Mouse (Mus musculus): ENCODE results near the gene Rhbdd3. TPM values are rescaled to one million over a fixed set of nuclear protein-coding genes. Genes with fewer than 3 reads are reported as not detected.
A peak's percentile ranks its signal among the peaks of the same experiment; 100 is the strongest.

Gene Rhbdd3
- total and polyA plus RNA-seq, 3 experiments: 21.2 to 34.4 (median 23.3) TPM

- Histone ChIP-seq H3K9ac (ENCODE audit: low read depth, low read length) (no peak overlapping the region), H3K27me3 (ENCODE audit: control insufficient read depth, insufficient read depth, low read length) (no peaks in the 10 kb centered on the region), H3K27ac (no peak overlapping the region), H3K79me2 (replicated peaks; ENCODE audit: control insufficient read depth, insufficient read depth, low read length) (no peaks in the 10 kb centered on the region), H3K4me1 (ENCODE audit: control insufficient read depth, insufficient read depth, low read length) (no peaks in the 10 kb centered on the region), H3K4me3 (no peak overlapping the region), H3K36me3 (ENCODE audit: control insufficient read depth, insufficient read depth, low read length) (no peaks in the 10 kb centered on the region)
- intact Hi-C loops (cut with DNase I): no loop called here
- no peak for DNase-seq
- TF ChIP-seq CTCF (IDR thresholded peaks at IDR 0.05) (no peak), EP300 (IDR thresholded peaks at IDR 0.05; ENCODE audit: insufficient read depth, low read depth, low read length) (no peak), POLR2A (IDR thresholded peaks at IDR 0.05; ENCODE audit: insufficient read depth, low read depth, low read length) (no peak)
- WGBS: 47% methylated on average over 7 of the region's 7 CpGs
These were observed 50.5 kb downstream of the Rhbdd3 start for GRCm38 (mm10) chr11:5149249-5149648.

GRCm38 (mm10) chr11:5149955-5150354 lies 51.2 kb downstream of the Rhbdd3 start:
- Histone ChIP-seq H3K4me1 (ENCODE audit: control insufficient read depth, insufficient read depth, low read length) (no peaks in the 10 kb centered on the region), H3K27ac (no peak overlapping the region), H3K27me3 (ENCODE audit: control insufficient read depth, insufficient read depth, low read length) (no peaks in the 10 kb centered on the region), H3K79me2 (replicated peaks; ENCODE audit: control insufficient read depth, insufficient read depth, low read length) (no peaks in the 10 kb centered on the region), H3K4me3 (no peak overlapping the region), H3K36me3 (ENCODE audit: control insufficient read depth, insufficient read depth, low read length) (no peaks in the 10 kb centered on the region), H3K9ac (ENCODE audit: low read depth, low read length) (no peak overlapping the region)
- TF ChIP-seq POLR2A (IDR thresholded peaks at IDR 0.05; ENCODE audit: insufficient read depth, low read depth, low read length) (no peak), CTCF (IDR thresholded peaks at IDR 0.05) (no peak), EP300 (IDR thresholded peaks at IDR 0.05; ENCODE audit: insufficient read depth, low read depth, low read length) (no peak)
- intact Hi-C loops (cut with DNase I): no loop called here
- no peak for DNase-seq
- WGBS: 84% methylated on average over 9 of the region's 9 CpGs

GRCm38 (mm10) chr11:5150416-5151246 lies 51.9 kb downstream of the Rhbdd3 start:
- no peak overlapping the region for H3K27ac ChIP-seq
- intact Hi-C loops (cut with DNase I): no loop called here
- no peaks in the 10 kb centered on the region for H3K4me1 ChIP-seq (ENCODE audit: control insufficient read depth, insufficient read depth, low read length)
- H3K36me3 ChIP-seq (ENCODE audit: control insufficient read depth, insufficient read depth, low read length): no peaks in the 10 kb centered on the region
- no peak for TF ChIP-seq POLR2A (IDR thresholded peaks at IDR 0.05; ENCODE audit: insufficient read depth, low read depth, low read length)
- no peak for TF ChIP-seq EP300 (IDR thresholded peaks at IDR 0.05; ENCODE audit: insufficient read depth, low read depth, low read length)
- no peak for TF ChIP-seq CTCF (IDR thresholded peaks at IDR 0.05)
- no peaks in the 10 kb centered on the region for H3K27me3 ChIP-seq (ENCODE audit: control insufficient read depth, insufficient read depth, low read length)
- H3K79me2 ChIP-seq (replicated peaks; ENCODE audit: control insufficient read depth, insufficient read depth, low read length): no peaks in the 10 kb centered on the region
- no peak for DNase-seq
- H3K4me3 ChIP-seq: no peak overlapping the region
- H3K9ac ChIP-seq (ENCODE audit: low read depth, low read length): no peak overlapping the region
- WGBS: 62% methylated on average over 9 of the region's 9 CpGs

- Histone ChIP-seq H3K9ac (ENCODE audit: low read depth, low read length) (no peak overlapping the region), H3K4me1 (ENCODE audit: control insufficient read depth, insufficient read depth, low read length) (no peaks in the 10 kb centered on the region), H3K4me3 (no peak overlapping the region; the same call in 1 of the 2 replicates), H3K27me3 (ENCODE audit: control insufficient read depth, insufficient read depth, low read length) (no peaks in the 10 kb centered on the region), H3K27ac (no peak overlapping the region; the same call in none of the 2 replicates), H3K79me2 (replicated peaks; ENCODE audit: control insufficient read depth, insufficient read depth, low read length) (no peaks in the 10 kb centered on the region), H3K36me3 (ENCODE audit: control insufficient read depth, insufficient read depth, low read length) (no peaks in the 10 kb centered on the region)
- WGBS: 53% methylated on average over 4 of the region's 4 CpGs
- intact Hi-C loops (cut with DNase I): no loop called here
- TF ChIP-seq POLR2A (IDR thresholded peaks at IDR 0.05; ENCODE audit: insufficient read depth, low read depth, low read length): no peak
- TF ChIP-seq EP300 (IDR thresholded peaks at IDR 0.05; ENCODE audit: insufficient read depth, low read depth, low read length): no peak
- no peak for TF ChIP-seq CTCF (IDR thresholded peaks at IDR 0.05)
- peak in 1 of 2 experiments; percentile 47 for DNase-seq
These were observed 52.5 kb downstream of the Rhbdd3 start for GRCm38 (mm10) chr11:5151247-5151630.

- no peak for TF ChIP-seq CTCF (IDR thresholded peaks at IDR 0.05)
- TF ChIP-seq EP300 (IDR thresholded peaks at IDR 0.05; ENCODE audit: insufficient read depth, low read depth, low read length): no peak
- TF ChIP-seq POLR2A (IDR thresholded peaks at IDR 0.05; ENCODE audit: insufficient read depth, low read depth, low read length): no peak
- intact Hi-C loops (cut with DNase I): no loop called here
- DNase-seq: peak in 1 of 2 experiments; percentile 34
- no peaks in the 10 kb centered on the region for H3K79me2 ChIP-seq (replicated peaks; ENCODE audit: control insufficient read depth, insufficient read depth, low read length)
- H3K4me1 ChIP-seq (ENCODE audit: control insufficient read depth, insufficient read depth, low read length): no peaks in the 10 kb centered on the region
- H3K27ac ChIP-seq: peak within 1 kb of the TSS; percentile 12
- peak within 1 kb of the TSS; percentile 51 for H3K9ac ChIP-seq (ENCODE audit: low read depth, low read length)
- H3K4me3 ChIP-seq: peak within 1 kb of the TSS; percentile 43
- 7% methylated on average over 52 of the region's 53 CpGs for WGBS
- no peaks in the 10 kb centered on the region for H3K27me3 ChIP-seq (ENCODE audit: control insufficient read depth, insufficient read depth, low read length)
- no peaks in the 10 kb centered on the region for H3K36me3 ChIP-seq (ENCODE audit: control insufficient read depth, insufficient read depth, low read length)
These were observed 53.1 kb downstream of the Rhbdd3 start, which contains the start of gene Emid1 for GRCm38 (mm10) chr11:5151680-5152337. Emid1 (minus strand) TSS chr11:5152257.

All from heart, adult 2 months (tissue).